Mouse (Mus musculus): ENCODE measurements around the gene Cbx1.

DNA sequence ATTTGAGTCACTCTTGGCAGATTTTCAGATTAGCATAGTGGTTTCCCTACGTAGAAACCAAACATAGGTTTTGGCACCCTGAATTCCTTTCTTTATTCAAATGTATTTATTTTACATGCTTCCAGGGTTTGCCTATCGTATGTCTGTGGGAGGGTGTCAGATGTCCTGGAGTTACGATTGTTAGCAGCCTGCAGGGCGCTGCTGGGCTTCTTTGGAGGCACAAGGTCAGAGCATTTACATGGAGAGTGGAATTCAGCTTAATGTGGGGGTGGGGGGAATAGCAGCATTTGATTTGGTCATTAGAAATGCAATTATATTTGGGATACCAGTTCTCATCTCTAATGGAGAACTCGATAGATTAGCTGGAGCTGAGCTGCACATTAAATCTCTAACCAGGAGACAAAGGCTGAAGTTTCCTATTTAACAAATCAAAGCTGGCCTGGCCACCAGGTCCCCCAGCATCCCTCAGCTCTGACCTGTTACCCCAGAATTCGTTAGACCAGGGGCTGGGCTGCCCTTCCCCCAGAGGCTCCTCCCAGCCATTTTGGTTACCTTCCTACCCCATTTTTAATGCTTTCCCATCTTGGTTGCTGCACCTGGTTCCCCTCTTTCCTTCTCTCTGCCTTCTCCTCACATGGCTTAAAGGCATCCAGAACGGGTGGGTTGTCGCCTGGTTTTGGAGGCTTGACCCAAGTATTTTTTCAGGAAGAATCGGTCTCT lies 2.0 kb upstream of the Cbx1 start:
- TF ChIP-seq POLR2A (IDR thresholded peaks at IDR 0.05; ENCODE audit: borderline replicate concordance, low read depth, low read length) (no peak), CTCF (IDR thresholded peaks at IDR 0.05; ENCODE audit: low read depth, low read length) (no peak)

Measured in bone marrow macrophage, adult 2 months (primary cell).